Comparison of ENCODE assay signal across 8 mouse cellular contexts in the genomic region with DNA sequence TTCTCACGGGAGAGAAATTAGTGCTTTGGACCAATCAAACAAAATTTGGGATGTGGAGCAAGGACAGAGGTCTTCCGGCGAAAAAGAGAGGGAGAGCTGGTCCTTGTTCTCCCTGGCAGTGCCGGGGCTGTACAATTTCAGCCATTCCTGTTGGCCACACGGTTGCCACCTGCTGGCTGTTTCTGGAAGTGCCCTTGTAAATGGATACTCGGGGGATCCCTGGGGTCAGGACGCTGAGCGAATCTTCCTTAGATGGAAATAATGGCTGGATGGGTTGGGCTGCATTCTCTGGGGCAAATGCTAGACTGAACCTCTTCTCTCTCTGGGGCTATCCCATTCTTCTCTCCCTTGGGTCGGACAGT. TPM values are rescaled to one million over a fixed set of nuclear protein-coding genes. Genes with fewer than 3 reads are reported as not detected.
A peak's percentile ranks its signal among the peaks of the same experiment; 100 is the strongest.
DNase-seq lines count a peak whose midpoint lies in the region; ATAC-seq lines count a peak whose summit lies in the region.

No protein-coding gene starts in this region.

- peak; percentile 81 to 95 for DNase-seq in adrenal gland, adult (ENCODE audit: inconsistent age in 2 of 2, low spot score in 1 of 2)
- DNase-seq in embryo, embryonic 10.5 days (ENCODE audit: low spot score) = peak; percentile 96
- DNase-seq in gastrocnemius, postnatal 25 days = peak; percentile 75
- peak; percentile 88 to 89 for DNase-seq in left cerebral cortex, postnatal 25 days (ENCODE audit: low spot score in 2 of 2)
- DNase-seq in mesoderm, embryonic 11.5 days (ENCODE audit: low read depth, low spot score) = peak; percentile 90
- DNase-seq in right cerebral cortex, postnatal 36 days (ENCODE audit: low spot score in 2 of 2) = peak; percentile 74 to 77
- peak; percentile 77 to 91 for DNase-seq in urinary bladder, postnatal 4 days (ENCODE audit: low spot score in 2 of 2)

- H3K9ac ChIP-seq in intestine, embryonic 15.5 days = peak overlapping the region; percentile 41

- no peaks in the 10 kb centered on the region for H3K9me3 ChIP-seq in intestine, embryonic 15.5 days

- no peaks in the 10 kb centered on the region; the same call in 1 of the 2 replicates for H3K27me3 ChIP-seq in intestine, embryonic 15.5 days (replicated peaks)

- H3K4me3 ChIP-seq in intestine, embryonic 15.5 days (replicated peaks) = peak overlapping the region; percentile 45

- 1% methylated on average over 9 of the region's 9 CpGs for WGBS in intestine, embryonic 15.5 days

- ATAC-seq in intestine, embryonic 15.5 days = peak; percentile 80

- H3K27ac ChIP-seq in intestine, embryonic 15.5 days = peak overlapping the region; percentile 10

- H3K36me3 ChIP-seq in intestine, embryonic 15.5 days = no peaks in the 10 kb centered on the region

- peak overlapping the region; percentile 93 for H3K4me2 ChIP-seq in intestine, embryonic 15.5 days (replicated peaks)

- intact Hi-C loops in left cerebral cortex, postnatal 25 days (cut with DNase I) = loop anchor here (2.0 kb wide), 1 partner anchor 24 kb away; the partner anchor contains the start of gene Ubb

- peaks cover 13% of the 10 kb centered on the region for H3K4me1 ChIP-seq in intestine, embryonic 15.5 days (replicated peaks)

RNA-seq across cellular contexts. Expression of gene Trpv2, which starts 1.0 kb away (rescaled TPM):
- total RNA-seq in gastrocnemius, postnatal 25 days (2021) = 1 to 10 TPM in 1 of 2 experiments, under 1 TPM in 1; 0.97 to 1.5 TPM
- 10.0 and 10.7 TPM in 2 replicates for polyA plus RNA-seq in intestine, embryonic 15.5 days (2015; fragmentation: Nextera tagmentation; extraction: Ambion mirVana)
- 10 to 100 TPM; 16.6 to 18.7 TPM for total RNA-seq in left cerebral cortex, postnatal 25 days (2021)

RNA-seq across cellular contexts. Expression of gene Ubb, which starts 24.3 kb away (rescaled TPM):
- 100 to 1,000 TPM; 692 to 747 TPM for total RNA-seq in gastrocnemius, postnatal 25 days (2021)
- 2,561 and 2,687 TPM in 2 replicates for polyA plus RNA-seq in intestine, embryonic 15.5 days (2015; fragmentation: Nextera tagmentation; extraction: Ambion mirVana)
- total RNA-seq in left cerebral cortex, postnatal 25 days (2021) = 1,000 to 10,000 TPM; 1,728 to 1,830 TPM

RNA-seq across cellular contexts. Expression of gene Cenpv, which starts 36.2 kb away (rescaled TPM):
- total RNA-seq in gastrocnemius, postnatal 25 days (2021) = 10 to 100 TPM; 18.9 to 24.0 TPM
- polyA plus RNA-seq in intestine, embryonic 15.5 days (2015; fragmentation: Nextera tagmentation; extraction: Ambion mirVana) = 35.6 and 44.9 TPM in 2 replicates
- 10 to 100 TPM; 41.4 to 44.3 TPM for total RNA-seq in left cerebral cortex, postnatal 25 days (2021)

Comparison
In these comparisons a context has a peak if more than half of its experiments do, and no peak if none do; other contexts are left out.
1. Peak in every context shown above with its lines: DNase-seq, ATAC-seq, H3K4me3 ChIP-seq and H3K27ac ChIP-seq.
2. RNA of gene Trpv2, which starts 1.0 kb away (total RNA-seq): 16.6 to 18.7 TPM in left cerebral cortex, postnatal 25 days; 0.97 to 1.5 TPM in gastrocnemius, postnatal 25 days; every median in the first group is over 4 times any median in the second.